Mouse (Mus musculus) liver, embryonic 11.5 days (tissue): Measurements from ENCODE around the gene Ccdc181. TPM values are rescaled to one million over a fixed set of nuclear protein-coding genes. Genes with fewer than 3 reads are reported as not detected.
"Not testable (repeated sequence)": the region's sequence is repeated elsewhere in the genome, so short reads cannot be mapped to it uniquely, and the experiment has no call there.

ENCODE experiments used
- ATAC-seq: fragments of 200-750 bp; cut with Nextera tagmentation; replicated peaks from 2 replicates; pipeline ENCODE4 v1.8.0; 2017; ENCODE audit warnings: moderate number of reproducible peaks, mild to moderate bottlenecking, moderate TSS enrichment, moderate library complexity; ENCODE audit not compliant: low FRiP score
- DNase-seq: peaks from one replicate; pipeline ENCODE4 v3.0.0-alpha.2; 2017; ENCODE audit warnings: low spot score
- H3K27ac ChIP-seq: fragments of 300-500 bp; sonication (generic); 2 replicates; pipeline ENCODE4 v1.5.1; 2014; ENCODE audit warnings: mild to moderate bottlenecking, low read depth, low read length, control low read depth
- H3K27me3 ChIP-seq: fragments of 300-500 bp; sonication (generic); replicated peaks from 2 replicates; pipeline ENCODE4 v1.6.1; 2014; ENCODE audit warnings: low read length, mixed read lengths; ENCODE audit not compliant: control insufficient read depth, insufficient read depth
- H3K36me3 ChIP-seq: fragments of 300-500 bp; sonication (generic); 2 replicates; pipeline ENCODE4 v1.6.1; 2014; ENCODE audit warnings: mild to moderate bottlenecking, low read length, moderate library complexity, mixed read lengths; ENCODE audit not compliant: control insufficient read depth, insufficient read depth
- H3K4me1 ChIP-seq: fragments of 300-500 bp; sonication (generic); replicated peaks from 2 replicates; pipeline ENCODE4 v1.6.1; 2014; ENCODE audit warnings: low read length, mixed read lengths; ENCODE audit not compliant: control insufficient read depth, insufficient read depth
- H3K4me2 ChIP-seq: fragments of 300-500 bp; sonication (generic); 2 replicates; pipeline ENCODE4 v1.6.1; 2014; ENCODE audit warnings: mild to moderate bottlenecking, control low read depth, moderate library complexity
- H3K4me3 ChIP-seq: fragments of 300-500 bp; sonication (generic); 2 replicates; pipeline ENCODE4 v1.5.1; 2014; ENCODE audit warnings: low read depth, low read length, control low read depth
- H3K9ac ChIP-seq: fragments of 300-500 bp; sonication (generic); 2 replicates; pipeline ENCODE4 v1.6.1; 2014; ENCODE audit warnings: low read depth, low read length, control low read depth
- H3K9me3 ChIP-seq: fragments of 300-500 bp; sonication (generic); 2 replicates; pipeline ENCODE4 v1.6.1; 2016; ENCODE audit warnings: low read length, inconsistent platforms, mixed read lengths; ENCODE audit not compliant: control insufficient read depth
- WGBS: fragments of 180-500 bp; shearing (Covaris S2); extraction: QIAGEN DNeasy Blood & Tissue Kit; methylation state at CpG from one replicate; pipeline ENCODE4 v1.1.7; 2014; 5-methylcytosine and 5-hydroxymethylcytosine counted together
- polyA plus RNA-seq: library from polyadenylated mRNA; unstranded; fragments of >200 nt; fragmentation: Nextera tagmentation; extraction: Ambion mirVana; gene quantifications from 2 replicates; pipeline ENCODE4 v1.2.1, GENCODE M21; 2014

The Ccdc181 gene
- polyA plus RNA-seq = 7.1 and 9.4 TPM in 2 replicates

- WGBS = 0% methylated on average over 31 of the region's 31 CpGs
- H3K36me3 ChIP-seq = no peaks in the 10 kb centered on the region
- peak within 1 kb of the TSS; percentile 72 for H3K9ac ChIP-seq
- H3K27ac ChIP-seq = peak within 1 kb of the TSS; percentile 51; the same call in 1 of the 2 replicates
- no peaks in the 10 kb centered on the region for H3K27me3 ChIP-seq
- H3K4me1 ChIP-seq = no peaks in the 10 kb centered on the region
- no peaks in the 10 kb centered on the region for H3K9me3 ChIP-seq
- peak within 1 kb of the TSS; percentile 74 for H3K4me3 ChIP-seq
- H3K4me2 ChIP-seq = peak within 1 kb of the TSS; percentile 90
- DNase-seq = peak; percentile 91
- peak; percentile 100 for ATAC-seq
These were observed at the start of gene Ccdc181 for GRCm38 (mm10) chr1:164275455-164275954. TSS of gene Ccdc181 (plus strand) at chr1:164275585.

GRCm38 (mm10) chr1:164231937-164232570, 43.3 kb upstream of the Ccdc181 start:
- DNase-seq = not testable (repeated sequence)

DNA sequence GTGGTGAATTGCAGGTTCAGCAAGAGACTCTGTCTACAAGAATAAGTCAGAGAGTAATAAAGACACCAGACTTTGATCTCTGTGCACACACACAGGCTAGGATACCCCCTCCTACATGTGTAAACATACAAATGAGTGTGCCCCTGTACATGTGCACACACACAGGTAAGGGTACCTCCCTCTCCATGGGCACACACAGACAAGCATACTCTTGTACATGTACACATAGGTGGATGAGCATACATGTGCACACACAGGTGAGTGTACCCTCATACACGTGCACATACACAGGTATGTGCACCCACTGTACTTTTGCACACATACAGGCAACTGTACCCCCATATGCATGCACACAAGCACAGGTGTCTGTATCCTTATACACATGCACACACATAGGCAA, 41.9 kb upstream of the Ccdc181 start:
- Histone ChIP-seq H3K27me3 (no peaks in the 10 kb centered on the region), H3K4me3 (no peak overlapping the region), H3K4me2 (no peak overlapping the region), H3K36me3 (no peaks in the 10 kb centered on the region), H3K27ac (no peak overlapping the region), H3K9ac (no peak overlapping the region), H3K4me1 (no peaks in the 10 kb centered on the region), H3K9me3 (no peaks in the 10 kb centered on the region)
- WGBS = 68% methylated on average over 1 of the region's 1 CpGs
- no peak for DNase-seq
- no peak; the same call in 1 of the 2 replicates for ATAC-seq

More at GRCm38 (mm10) chr1:164231937-164232570, 43.3 kb upstream of the Ccdc181 start:
- H3K4me2 ChIP-seq, H3K4me3 ChIP-seq, H3K4me1 ChIP-seq, H3K9me3 ChIP-seq, H3K9ac ChIP-seq, H3K27me3 ChIP-seq, H3K27ac ChIP-seq, H3K36me3 ChIP-seq, ATAC-seq: not testable (repeated sequence)
- WGBS = 91% methylated on average over 2 of the region's 4 CpGs

- Histone ChIP-seq H3K27me3 (no peaks in the 10 kb centered on the region), H3K36me3 (no peaks in the 10 kb centered on the region), H3K4me1 (no peaks in the 10 kb centered on the region), H3K9me3 (no peaks in the 10 kb centered on the region), H3K4me3 (no peak overlapping the region), H3K9ac (no peak overlapping the region), H3K27ac (no peak overlapping the region), H3K4me2 (no peak overlapping the region)
- no peak for DNase-seq
- 0 out of 2 replicates have a peak, but pooled peaks have one; percentile 33 for ATAC-seq
- WGBS = 52% methylated on average over 7 of the region's 7 CpGs
These were observed 40.3 kb upstream of the Ccdc181 start for GRCm38 (mm10) chr1:164235078-164235477.

- Histone ChIP-seq H3K9ac (no peak overlapping the region), H3K27me3 (no peaks in the 10 kb centered on the region), H3K4me1 (no peaks in the 10 kb centered on the region), H3K4me3 (no peak overlapping the region), H3K27ac (no peak overlapping the region), H3K4me2 (no peak overlapping the region), H3K9me3 (no peaks in the 10 kb centered on the region), H3K36me3 (no peaks in the 10 kb centered on the region)
- no peak for DNase-seq
- 59% methylated on average over 7 of the region's 7 CpGs for WGBS
- no peak for ATAC-seq
These were observed 39.3 kb upstream of the Ccdc181 start for GRCm38 (mm10) chr1:164236078-164236477.

- 76% methylated on average over 2 of the region's 2 CpGs for WGBS
- H3K4me2 ChIP-seq = no peak overlapping the region
- no peak for ATAC-seq
These were observed 33.9 kb upstream of the Ccdc181 start for GRCm38 (mm10) chr1:164241494-164241893.

GRCm38 (mm10) chr1:164242809-164243208, 32.6 kb upstream of the Ccdc181 start:
- Histone ChIP-seq H3K4me2 (no peak overlapping the region), H3K36me3 (no peaks in the 10 kb centered on the region), H3K4me3 (no peak overlapping the region), H3K9me3 (no peaks in the 10 kb centered on the region), H3K27ac (no peak overlapping the region), H3K27me3 (no peaks in the 10 kb centered on the region), H3K4me1 (peaks cover 4% of the 10 kb centered on the region), H3K9ac (no peak overlapping the region)
- DNase-seq (no peak), ATAC-seq (no peak)
- WGBS = 64% methylated on average over 8 of the region's 8 CpGs

More at GRCm38 (mm10) chr1:164241494-164241893, 33.9 kb upstream of the Ccdc181 start:
- no peaks in the 10 kb centered on the region for H3K27me3 ChIP-seq
- H3K4me3 ChIP-seq = no peak overlapping the region
- no peak for DNase-seq
- H3K36me3 ChIP-seq = no peaks in the 10 kb centered on the region
- no peaks in the 10 kb centered on the region for H3K9me3 ChIP-seq
- no peaks in the 10 kb centered on the region for H3K4me1 ChIP-seq
- no peak overlapping the region for H3K9ac ChIP-seq
- H3K27ac ChIP-seq = no peak overlapping the region

DNA sequence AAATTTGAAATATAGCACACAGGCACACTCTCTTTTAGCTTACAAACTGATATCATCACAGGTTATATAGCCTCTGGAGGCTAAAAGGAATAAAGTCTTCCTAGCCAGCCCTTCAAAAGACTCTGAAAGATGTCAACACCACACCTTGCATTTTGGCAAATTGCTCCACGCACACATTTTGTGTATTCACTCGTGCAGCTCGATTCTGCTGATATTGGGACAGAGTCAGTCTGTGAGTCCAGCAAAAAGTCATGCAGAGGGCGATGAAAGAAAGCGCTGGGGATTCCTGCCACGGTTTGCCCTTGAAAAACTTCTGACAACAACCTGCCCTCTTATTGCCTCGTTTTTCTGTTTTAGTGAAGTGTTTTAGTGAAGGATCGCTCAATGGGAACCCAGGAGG, 27.9 kb upstream of the Ccdc181 start:
- Histone ChIP-seq H3K9me3 (no peaks in the 10 kb centered on the region), H3K4me2 (peak overlapping the region; percentile 66), H3K4me1 (peaks cover 20% of the 10 kb centered on the region), H3K4me3 (peak overlapping the region; percentile 75), H3K36me3 (no peaks in the 10 kb centered on the region), H3K9ac (0 out of 2 replicates have a peak overlapping the region, but pooled peaks have one; percentile 62), H3K27ac (peak overlapping the region; percentile 70), H3K27me3 (no peaks in the 10 kb centered on the region)
- DNase-seq (no peak), ATAC-seq (no peak)
- WGBS = 50% methylated on average over 8 of the region's 8 CpGs

DNA sequence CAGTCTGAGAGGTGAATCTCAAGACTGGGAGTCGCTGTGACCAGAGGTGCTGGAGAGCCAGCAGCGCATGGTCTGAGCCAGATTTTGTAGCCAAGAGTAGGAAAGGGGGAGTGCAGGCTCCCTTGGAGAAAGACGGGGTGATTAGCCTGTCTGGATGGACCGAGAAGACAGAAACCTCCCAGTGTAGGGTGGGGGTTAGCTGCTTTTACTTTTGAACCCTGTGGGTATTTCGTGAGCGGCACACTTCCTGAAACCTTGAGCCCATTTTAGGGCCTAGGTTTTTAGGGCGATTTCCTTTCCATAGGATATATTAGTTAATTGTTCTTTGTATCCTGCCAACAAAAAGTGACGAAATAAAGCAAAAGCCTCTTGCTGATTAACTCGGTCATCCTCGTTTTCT, 27.4 kb upstream of the Ccdc181 start:
- ATAC-seq (no peak), DNase-seq (peak; percentile 43)
- peak overlapping the region; percentile 75 for H3K4me3 ChIP-seq
- 14% methylated on average over 10 of the region's 10 CpGs for WGBS
- H3K9ac ChIP-seq = peak overlapping the region; percentile 62
- peaks cover 22% of the 10 kb centered on the region for H3K4me1 ChIP-seq
- H3K4me2 ChIP-seq = peak overlapping the region; percentile 66
- no peaks in the 10 kb centered on the region for H3K36me3 ChIP-seq
- no peaks in the 10 kb centered on the region for H3K9me3 ChIP-seq
- peak overlapping the region; percentile 70 for H3K27ac ChIP-seq
- H3K27me3 ChIP-seq = no peaks in the 10 kb centered on the region
